Mouse (Mus musculus) layer of hippocampus, postnatal 10 days (tissue): ENCODE measurements around the gene Il27ra. TPM values are rescaled to one million over a fixed set of nuclear protein-coding genes. Genes with fewer than 3 reads are reported as not detected.

Experiments used
- DNase-seq, 2 experiments: peaks; one replicate each; pipeline ENCODE4 v3.0.0; 2021; ENCODE audit warnings: low spot score in 2 of 2
- total RNA-seq, 2 experiments: library from RNA; stranded (reverse); gene quantifications; 2 replicates each; pipeline ENCODE4 v1.2.3; 2021

The Il27ra gene
- total RNA-seq, 2 experiments from 2014 or later: 1.4 to 1.7 TPM

DNA sequence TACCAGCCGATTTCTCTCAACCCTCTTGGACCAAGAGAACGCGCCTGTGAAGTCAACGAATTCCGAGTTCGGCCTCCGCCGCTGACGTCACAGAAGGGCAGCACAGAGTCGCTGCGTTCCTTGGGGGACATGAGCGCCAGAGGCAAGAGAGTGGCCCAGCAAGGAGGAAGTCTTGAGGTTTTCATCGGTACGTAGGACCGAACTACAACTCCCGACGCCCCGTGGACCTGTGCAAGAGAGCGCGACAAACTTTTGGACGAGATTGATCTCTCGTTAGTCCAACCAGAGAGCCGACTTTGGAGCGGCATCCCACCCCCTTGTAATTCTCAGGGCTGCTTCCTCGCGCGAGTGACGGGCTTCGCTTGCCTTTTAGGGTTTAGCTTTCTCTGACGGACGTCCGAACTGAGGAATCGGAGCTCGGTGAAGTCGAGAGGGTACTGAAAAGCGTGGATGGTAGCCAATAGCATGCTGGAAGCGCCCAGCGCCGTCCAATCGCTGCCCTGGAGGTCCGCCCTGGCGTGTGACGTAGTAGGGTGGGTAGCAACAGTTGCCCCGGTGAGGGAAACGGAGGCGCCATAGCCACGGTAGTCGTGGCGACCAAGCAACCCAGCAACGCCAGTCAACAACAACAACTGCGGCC, 24.0 kb upstream of the Il27ra start, which contains the start of gene Rfx1:
Gene Rfx1 (plus strand): TSS at position 544 of the 640 bp plus-strand sequence.
- DNase-seq: peak; percentile 98 to 99

GRCm38 (mm10) chr8:84065457-84066072, 23.2 kb upstream of the Il27ra start:
- DNase-seq: no peak

GRCm38 (mm10) chr8:84065037-84065436, 22.6 kb upstream of the Il27ra start, which contains the start of gene Gm10643:
TSS of gene Gm10643 (minus strand) at chr8:84065137.
- DNase-seq: no peak

DNA sequence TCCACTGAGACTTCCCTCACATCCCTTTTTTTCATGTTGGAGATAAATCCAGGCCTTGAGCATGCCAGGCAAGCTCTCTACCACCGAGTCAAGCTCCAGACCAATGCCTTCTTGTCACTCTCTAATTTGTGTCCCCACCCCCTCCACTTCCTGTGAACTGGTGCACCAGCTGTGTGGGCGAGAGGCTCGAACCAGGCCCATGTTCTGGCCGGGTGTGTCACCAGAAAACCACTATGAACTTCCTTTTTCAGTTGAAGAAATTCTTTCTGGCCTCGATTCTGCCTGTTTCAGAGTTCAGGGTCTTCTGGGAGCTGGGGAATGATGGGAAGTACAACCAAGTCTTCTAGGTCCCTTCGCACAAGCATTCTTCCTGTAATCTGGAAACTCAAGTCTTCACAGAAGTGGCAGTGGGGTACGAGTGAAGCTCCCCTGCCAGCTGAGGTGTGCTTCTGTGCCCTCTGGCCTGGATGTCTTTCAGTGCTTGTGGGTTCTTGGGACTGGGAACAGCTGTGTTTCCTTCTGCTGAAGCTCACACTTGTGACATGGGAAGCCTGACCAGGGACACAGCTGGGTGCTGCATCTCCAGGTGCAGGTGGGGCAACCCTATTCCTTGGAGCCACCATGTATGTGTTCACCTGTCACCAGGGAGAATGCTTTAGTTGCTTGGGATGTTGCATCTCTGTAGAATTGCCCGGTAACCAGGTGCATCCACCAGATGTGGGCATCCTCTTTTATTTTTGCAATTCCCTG, 21.6 kb upstream of the Il27ra start:
- no peak for DNase-seq

- no peak for DNase-seq
These were observed 17.9 kb upstream of the Il27ra start for GRCm38 (mm10) chr8:84060245-84060644.

DNA sequence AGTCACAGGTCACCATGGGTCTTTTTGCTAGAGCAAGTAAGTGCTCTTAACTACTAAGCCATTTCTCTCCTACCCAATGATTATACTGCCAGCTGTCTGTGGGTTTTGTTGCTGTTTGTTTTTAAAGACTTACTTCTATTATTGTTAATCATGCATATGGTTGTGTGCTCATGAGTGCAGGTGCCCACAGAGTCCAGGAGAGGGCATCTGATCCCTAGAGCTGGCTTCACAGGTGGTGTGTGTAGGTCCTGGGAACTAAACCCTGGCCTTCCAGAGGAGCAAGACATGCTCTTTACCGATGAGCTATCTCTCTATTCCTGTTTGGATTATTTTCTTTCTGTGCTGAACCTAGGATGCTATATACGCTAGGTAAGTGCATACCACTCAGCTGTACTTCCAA, 16.8 kb upstream of the Il27ra start:
- no peak for DNase-seq

GRCm38 (mm10) chr8:84057827-84058226, 15.4 kb upstream of the Il27ra start:
- DNase-seq: no peak

DNA sequence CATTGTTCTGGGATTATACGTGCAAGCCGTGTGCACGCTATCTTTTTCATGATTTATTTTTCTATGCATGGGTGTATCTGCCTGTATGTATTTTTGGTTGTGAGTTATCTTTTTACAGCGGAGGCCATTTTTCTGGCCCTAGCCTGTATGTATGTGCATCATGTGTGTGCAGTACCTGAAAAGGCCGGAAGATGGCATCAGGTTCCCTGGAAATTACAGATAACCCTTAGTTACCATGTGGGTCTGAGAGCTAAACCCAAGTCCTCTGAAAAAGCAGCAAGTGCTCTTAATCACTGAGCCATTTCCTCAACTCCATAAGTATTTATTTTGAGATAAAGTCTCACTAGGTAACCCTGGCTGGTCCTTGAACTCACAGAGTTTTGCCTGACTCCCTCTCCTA, 10.8 kb upstream of the Il27ra start:
- DNase-seq: no peak

DNA sequence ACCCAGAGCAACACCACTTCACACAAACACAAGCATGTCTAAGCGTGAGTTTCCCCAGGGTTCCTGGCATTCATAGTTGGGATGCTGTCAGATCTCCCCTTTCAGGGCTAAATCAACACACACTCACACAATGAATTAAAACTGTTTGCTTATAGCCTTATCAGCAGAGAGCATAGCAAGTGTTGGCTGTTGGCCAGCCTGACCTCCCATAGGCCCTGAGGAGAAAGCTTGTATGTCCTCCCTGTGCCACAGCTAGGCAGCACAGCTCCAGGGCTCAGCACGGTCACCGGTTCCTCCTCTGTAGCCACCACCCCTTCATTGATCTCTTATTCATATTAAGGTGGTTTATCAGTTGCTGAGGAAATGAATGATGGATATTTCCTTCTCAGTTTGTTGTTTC, 10.4 kb upstream of the Il27ra start:
- no peak for DNase-seq

- no peak for DNase-seq
These were observed 5.8 kb upstream of the Il27ra start for GRCm38 (mm10) chr8:84048171-84048570.

- no peak for DNase-seq
These were observed 4.1 kb upstream of the Il27ra start for GRCm38 (mm10) chr8:84046505-84046904.

GRCm38 (mm10) chr8:84044900-84045299, 2.5 kb upstream of the Il27ra start, which contains the start of gene Rln3:
TSS of gene Rln3 (minus strand) at chr8:84045000.
- no peak for DNase-seq

DNA sequence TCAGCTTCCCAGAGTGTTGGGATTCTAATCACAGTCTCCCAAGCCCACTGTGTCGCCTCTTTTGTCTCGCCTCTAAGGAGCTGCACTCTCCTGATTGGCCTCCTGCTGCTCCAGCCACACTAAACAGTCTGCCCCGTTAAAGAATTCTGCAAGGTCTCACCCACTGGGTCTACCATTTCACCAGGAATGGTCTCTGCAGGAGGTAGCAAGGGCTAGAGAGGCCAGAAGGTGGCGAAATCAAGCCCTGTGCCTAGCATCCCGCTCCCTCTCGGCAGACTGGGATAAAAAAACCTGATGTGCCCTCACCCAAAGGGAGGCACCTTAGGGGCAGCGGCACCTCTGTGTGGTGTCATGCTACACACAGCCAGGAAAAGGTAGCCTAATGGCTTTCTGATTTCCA, 1.7 kb upstream of the Il27ra start:
- DNase-seq: no peak

DNA sequence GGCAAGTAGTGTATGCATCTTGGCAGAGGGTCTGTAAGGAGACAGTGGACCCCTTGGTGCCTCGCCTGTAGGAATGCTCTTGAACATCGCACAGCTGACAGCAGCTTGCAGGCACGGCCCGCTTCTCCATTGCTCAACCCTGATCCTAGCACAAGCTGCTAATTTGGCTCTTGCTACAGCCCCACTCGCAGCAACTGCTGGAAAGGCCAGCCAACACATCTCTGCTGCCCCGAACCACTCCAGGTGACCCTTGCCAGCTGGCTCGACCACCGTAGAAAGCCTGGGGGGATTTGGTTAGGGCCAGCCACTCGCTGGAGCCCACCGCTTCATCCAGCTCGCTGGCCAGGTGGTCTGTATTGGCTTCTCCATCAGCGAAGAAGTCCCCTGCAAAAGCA, 556 bp upstream of the Il27ra start:
- peak in 1 of 2 experiments; percentile 34 for DNase-seq

- peak; percentile 84 to 85 for DNase-seq
These were observed 3.3 kb downstream of the Il27ra start for GRCm38 (mm10) chr8:84039050-84039449.

DNA sequence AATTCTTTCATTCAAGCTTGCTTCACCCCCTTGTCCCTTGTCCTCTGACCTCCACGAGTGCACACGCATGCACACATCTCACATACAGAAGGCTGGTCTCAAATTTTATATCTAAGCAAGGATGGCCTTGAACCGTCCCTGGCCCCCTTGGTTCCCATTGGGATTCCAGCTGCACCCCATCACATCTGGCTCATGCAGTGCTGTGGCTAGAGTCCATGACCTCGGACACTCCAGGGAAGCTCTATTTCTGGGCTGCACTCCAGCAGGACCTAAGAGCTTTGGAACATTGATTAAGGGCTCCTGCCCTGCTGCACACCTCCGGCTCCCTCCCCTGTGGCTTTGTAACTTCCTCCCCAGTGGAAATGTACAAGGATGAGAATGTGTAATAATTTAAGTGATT, 4.4 kb downstream of the Il27ra start:
- DNase-seq: no peak

GRCm38 (mm10) chr8:84032777-84033176, 9.6 kb downstream of the Il27ra start:
- no peak for DNase-seq

DNA sequence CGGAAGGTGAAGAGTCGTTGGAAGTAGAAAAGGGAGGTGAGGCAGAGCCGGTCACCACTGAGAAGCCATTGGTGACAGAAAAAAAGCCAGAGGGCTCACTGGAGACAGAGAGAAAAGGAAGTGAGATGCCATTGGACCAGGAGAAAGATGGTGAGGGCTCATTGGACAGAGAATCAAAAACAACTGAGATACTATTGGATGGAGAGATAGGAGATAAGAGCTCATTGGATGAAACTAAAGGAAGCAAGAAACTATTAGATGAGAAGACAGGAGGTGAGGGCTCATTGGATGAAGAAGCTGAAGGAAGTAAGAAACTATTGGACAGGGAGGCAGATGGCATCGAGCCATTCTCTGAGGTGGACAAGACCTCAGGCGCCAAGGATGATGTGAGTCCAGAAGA, 13.1 kb downstream of the Il27ra start:
- DNase-seq: no peak

GRCm38 (mm10) chr8:84027449-84027848, 14.9 kb downstream of the Il27ra start:
- DNase-seq: no peak

- peak; percentile 53 to 67 for DNase-seq
These were observed 16.5 kb downstream of the Il27ra start for GRCm38 (mm10) chr8:84025863-84026262.

DNA sequence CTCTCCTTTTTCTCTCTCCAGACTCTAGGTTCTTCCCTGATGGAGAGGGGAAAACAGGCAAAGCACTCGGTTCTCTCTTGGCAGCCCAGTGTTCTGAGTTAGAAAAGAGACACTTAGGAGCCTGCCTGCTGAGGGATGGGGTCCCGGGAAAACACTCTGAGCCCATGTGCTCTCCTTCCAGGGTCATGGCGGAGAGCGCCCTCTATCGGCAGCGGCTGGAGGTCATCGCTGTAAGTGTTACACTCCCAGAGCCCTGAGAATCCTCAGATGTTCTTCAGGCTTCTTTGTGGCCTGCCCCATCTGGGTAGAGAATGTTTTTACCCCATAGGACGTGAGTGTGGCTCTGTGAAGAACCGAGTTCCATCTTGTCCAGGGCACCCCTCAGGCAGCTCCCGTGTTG, 18.2 kb downstream of the Il27ra start:
- peak; percentile 63 to 65 for DNase-seq

DNA sequence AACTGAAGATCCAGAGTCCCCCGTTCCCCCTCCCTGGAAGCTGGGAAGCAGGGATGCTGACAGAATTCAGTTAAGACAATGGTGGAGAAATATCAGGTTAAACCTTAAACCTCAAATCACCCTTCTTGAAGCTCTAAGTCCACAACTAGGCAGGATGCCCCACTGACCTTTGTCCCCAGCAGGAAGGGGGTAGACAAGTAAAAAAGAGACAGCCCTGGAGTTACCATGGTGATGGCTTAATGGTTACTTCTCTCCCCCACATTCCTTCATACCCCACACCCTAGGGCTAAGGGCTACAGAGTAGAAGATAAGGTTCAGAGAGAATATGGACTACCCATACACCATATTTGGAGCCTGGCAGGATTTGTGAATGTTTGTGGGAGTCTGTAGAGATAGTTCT, 18.8 kb downstream of the Il27ra start:
- DNase-seq: no peak
